Mouse (Mus musculus) spleen, postnatal 36 days (tissue): ENCODE measurements around the gene Tpm4.
A peak's percentile ranks its signal among the peaks of the same experiment; 100 is the strongest.

Experiments used
- DNase-seq, 2 experiments: peaks; one replicate each; pipeline ENCODE4 v3.0.0; 2022; ENCODE audit warnings: low spot score in 2 of 2, mixed read lengths in 1 of 2

The Tpm4 gene

GRCm38 (mm10) chr8:72143256-72143824, 8.6 kb downstream of the Tpm4 start:
- DNase-seq, result no peak

- DNase-seq, result no peak
These were observed 9.7 kb downstream of the Tpm4 start for GRCm38 (mm10) chr8:72144345-72144975.

- no peak for DNase-seq
These were observed 10.7 kb downstream of the Tpm4 start for GRCm38 (mm10) chr8:72145511-72145910.

DNA sequence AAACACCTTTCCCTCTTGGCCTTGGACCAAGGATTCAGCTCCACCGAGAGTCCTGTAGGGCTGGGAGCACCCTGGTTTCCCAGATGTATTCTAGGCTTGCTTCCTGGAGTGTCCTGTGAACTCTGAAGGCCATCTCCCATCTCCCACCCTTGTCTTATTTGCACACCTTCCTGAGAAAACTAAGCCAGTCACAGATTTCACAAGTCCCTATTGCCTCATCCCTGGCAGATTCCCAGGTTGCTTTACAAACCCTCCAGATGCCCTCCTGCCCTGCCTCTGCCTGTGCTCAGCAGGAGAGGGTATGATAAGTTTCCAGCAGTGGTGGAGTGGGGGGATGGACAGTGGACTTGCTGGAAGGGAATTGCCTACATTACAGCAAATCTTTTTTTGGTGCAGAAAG, 11.3 kb downstream of the Tpm4 start:
- DNase-seq, result no peak

- no peak for DNase-seq
These were observed 11.8 kb downstream of the Tpm4 start for GRCm38 (mm10) chr8:72146556-72146955.

DNA sequence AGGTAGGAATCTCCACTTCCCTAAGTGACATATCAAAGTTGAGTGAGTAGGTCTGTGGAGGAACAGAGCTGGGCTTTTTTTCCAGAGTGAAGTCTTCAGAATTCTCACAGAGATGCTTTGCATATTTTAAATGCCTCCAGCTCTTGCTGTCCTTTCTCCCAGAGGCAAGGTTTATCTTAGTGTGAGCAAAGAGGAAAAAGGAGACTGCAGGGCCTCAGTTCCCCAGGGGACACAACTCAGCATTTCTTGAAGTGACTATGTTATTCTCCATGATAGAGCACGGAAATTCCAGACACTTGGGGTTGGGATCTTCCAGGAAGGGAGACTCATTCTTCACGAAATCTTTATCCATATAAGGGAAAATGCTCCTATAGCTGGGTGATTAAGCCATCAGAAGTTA, 12.5 kb downstream of the Tpm4 start:
- DNase-seq, result no peak

GRCm38 (mm10) chr8:72149056-72149455, 14.3 kb downstream of the Tpm4 start:
- DNase-seq, result no peak

GRCm38 (mm10) chr8:72151418-72152078, 16.8 kb downstream of the Tpm4 start:
- DNase-seq, result no peak

GRCm38 (mm10) chr8:72153382-72153781, 18.6 kb downstream of the Tpm4 start:
- no peak for DNase-seq

GRCm38 (mm10) chr8:72158096-72158495, 23.3 kb downstream of the Tpm4 start:
- DNase-seq, result no peak

- DNase-seq, result no peak
These were observed 24.0 kb downstream of the Tpm4 start for GRCm38 (mm10) chr8:72158726-72159125.

DNA sequence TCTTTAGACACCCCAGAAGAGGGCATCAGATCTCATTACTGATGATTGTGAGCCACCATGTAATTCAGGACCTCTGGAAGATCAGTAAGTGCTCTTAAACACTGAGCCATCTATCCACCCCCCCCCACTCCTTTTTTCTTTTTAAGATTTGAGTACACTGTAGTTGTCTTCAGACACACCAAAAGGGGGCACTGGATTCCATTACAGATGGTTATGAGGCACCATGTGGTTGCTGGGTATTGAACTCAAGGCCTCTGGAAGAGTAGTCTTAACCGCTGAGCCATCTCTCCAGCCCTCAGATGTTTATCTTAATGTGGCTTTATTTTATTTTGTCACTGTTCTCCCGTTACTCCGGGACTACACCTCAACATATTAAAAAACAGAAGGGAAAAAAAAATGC, 25.2 kb downstream of the Tpm4 start:
- no peak for DNase-seq

GRCm38 (mm10) chr8:72160707-72161697, 26.2 kb downstream of the Tpm4 start, which contains the start of gene Rab8a:
Gene Rab8a, plus strand, starts transcription at chr8:72161200.
- DNase-seq, result peak; percentile 100

DNA sequence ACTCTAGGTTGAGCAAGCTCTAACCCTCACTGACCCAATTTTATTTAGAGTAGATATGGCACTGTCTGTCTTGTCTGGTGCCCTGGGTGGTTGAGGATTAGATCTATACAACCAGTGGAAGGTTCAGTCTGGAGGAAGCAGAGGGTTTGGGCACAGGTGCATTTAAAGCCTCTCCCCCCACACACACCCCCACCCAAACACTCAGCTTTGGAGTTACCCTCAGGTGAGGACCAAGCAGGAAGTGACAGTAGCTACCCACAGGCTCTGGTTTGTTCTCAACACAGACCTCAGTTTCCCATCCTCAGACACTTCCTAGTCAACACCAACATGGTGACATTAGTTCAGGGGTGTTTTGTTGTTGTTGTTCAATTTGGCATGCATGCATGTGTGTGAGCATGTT, 28.0 kb downstream of the Tpm4 start:
- DNase-seq, result peak; percentile 30 to 32

DNA sequence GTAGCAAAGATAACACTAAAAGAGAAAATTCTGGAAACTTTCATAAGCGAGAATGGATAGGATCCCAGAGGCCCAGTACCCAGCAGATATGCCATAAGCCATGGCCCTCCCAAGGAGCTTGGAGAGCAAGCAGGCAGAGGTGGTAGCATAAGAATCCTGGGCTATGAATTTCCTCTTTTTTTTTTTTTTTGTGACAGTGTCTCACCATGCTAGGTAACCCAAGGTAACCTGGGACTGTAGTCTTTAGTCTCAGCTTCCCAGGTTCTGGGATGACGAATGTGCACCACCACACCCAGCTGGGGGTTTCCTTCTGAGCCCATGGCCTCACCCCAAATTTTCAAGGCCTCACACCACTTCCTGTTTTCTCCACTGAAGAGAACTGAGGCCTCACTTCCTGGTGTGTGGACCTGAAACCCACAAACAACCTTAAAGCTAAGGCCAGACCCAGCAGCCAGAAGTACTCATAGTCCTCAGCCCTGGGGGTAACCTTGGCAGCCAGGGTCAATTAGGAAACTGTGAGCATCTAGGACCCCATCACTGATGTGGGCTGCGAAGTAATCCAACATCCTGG, 34.4 kb downstream of the Tpm4 start:
- DNase-seq, result peak; percentile 90 to 92

DNA sequence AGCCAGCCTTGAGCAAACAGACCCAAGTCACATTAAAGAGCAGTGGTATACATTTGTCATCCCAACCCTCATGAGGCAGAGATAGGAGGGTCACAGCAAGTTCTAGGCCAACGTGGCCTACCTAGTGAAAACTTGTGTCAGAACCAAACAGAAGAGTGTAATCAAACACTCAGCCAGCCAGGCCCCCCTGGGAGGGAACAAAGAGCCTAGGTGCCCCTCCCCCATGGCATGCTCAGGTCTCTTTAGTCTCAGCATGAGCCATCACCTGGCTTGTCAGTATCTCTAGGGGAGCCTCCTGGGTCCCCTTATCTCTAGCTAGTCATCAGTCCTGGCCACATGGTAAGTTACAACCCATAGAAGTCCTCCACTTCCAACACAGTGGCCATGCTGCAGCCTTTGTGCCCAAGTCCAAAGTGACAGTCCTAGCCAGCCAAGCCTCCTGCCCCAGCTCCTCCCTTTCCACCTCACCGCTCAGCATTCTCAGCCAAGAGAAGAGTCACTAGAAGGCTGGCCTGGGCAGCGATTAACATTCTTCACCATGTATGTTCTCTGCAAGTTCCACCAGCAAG, 35.0 kb downstream of the Tpm4 start:
- peak; percentile 24 to 40 for DNase-seq

DNA sequence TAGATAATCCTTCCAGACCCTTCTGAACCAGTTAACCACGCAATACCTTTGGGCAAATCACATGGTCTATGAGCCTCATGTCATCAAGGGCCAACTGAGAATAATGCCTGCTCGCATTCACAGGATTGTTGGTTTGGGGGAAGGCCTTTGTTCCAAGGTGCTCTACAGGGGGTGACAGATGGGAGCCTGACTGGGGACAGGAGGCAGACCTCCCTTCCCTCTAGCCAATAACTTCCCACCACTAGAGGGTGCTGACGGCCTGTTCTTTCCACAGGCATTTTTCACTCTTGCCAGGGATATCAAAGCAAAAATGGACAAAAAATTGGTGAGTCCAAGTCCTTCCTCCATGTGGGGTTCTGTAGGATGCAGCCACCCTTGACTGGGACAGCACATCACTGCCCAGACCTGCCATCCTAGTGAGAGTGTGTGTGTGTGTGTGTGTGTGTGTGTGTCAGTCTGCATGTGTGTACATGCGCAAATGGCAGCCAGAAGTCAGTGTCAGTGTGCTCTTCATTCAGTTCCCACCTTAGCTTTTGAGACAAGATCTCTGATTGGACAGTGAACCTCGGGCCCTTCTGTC, 42.7 kb downstream of the Tpm4 start:
- DNase-seq, result peak; percentile 69 to 75

- DNase-seq, result peak; percentile 72 to 80
These were observed 48.9 kb downstream of the Tpm4 start for GRCm38 (mm10) chr8:72183554-72184202.

GRCm38 (mm10) chr8:72187793-72188331, 53.1 kb downstream of the Tpm4 start:
- no peak for DNase-seq
